Mouse (Mus musculus) hindbrain, embryonic 12.5 days (tissue): ENCODE results near the gene Sema4g. TPM values are rescaled to one million over a fixed set of nuclear protein-coding genes. Genes with fewer than 3 reads are reported as not detected.
A peak's percentile ranks its signal among the peaks of the same experiment; 100 is the strongest.

Source experiments
- ATAC-seq: fragments of 200-750 bp; cut with Nextera tagmentation; 2 replicates; pipeline ENCODE4 v1.8.0; 2017; ENCODE audit warnings: moderate TSS enrichment; ENCODE audit not compliant: low FRiP score
- H3K27ac ChIP-seq: fragments of 300-500 bp; sonication (generic); 2 replicates; pipeline ENCODE4 v1.5.1; 2016; ENCODE audit warnings: mild to moderate bottlenecking
- H3K27me3 ChIP-seq: fragments of 300-500 bp; sonication (generic); 2 replicates; pipeline ENCODE4 v1.6.1; 2016; ENCODE audit warnings: mild to moderate bottlenecking
- H3K36me3 ChIP-seq: fragments of 300-500 bp; sonication (generic); 2 replicates; pipeline ENCODE4 v1.6.1; 2016; ENCODE audit warnings: mild to moderate bottlenecking
- H3K4me1 ChIP-seq: fragments of 300-500 bp; sonication (generic); 2 replicates; pipeline ENCODE4 v1.6.1; 2016
- H3K4me2 ChIP-seq: fragments of 300-500 bp; sonication (generic); replicated peaks from 2 replicates; pipeline ENCODE4 v1.6.1; 2016; ENCODE audit warnings: mild to moderate bottlenecking
- H3K4me3 ChIP-seq: fragments of 300-500 bp; sonication (generic); 2 replicates; pipeline ENCODE4 v1.5.1; 2016; ENCODE audit warnings: mild to moderate bottlenecking
- H3K9ac ChIP-seq: fragments of 300-500 bp; sonication (generic); 2 replicates; pipeline ENCODE4 v1.6.1; 2016; ENCODE audit warnings: mild to moderate bottlenecking, moderate library complexity
- H3K9me3 ChIP-seq: fragments of 300-500 bp; sonication (generic); replicated peaks from 2 replicates; pipeline ENCODE4 v1.6.1; 2016; ENCODE audit warnings: mild to moderate bottlenecking
- WGBS: fragments of 180-500 bp; shearing (Covaris S2); methylation state at CpG from one replicate; pipeline ENCODE4 v1.1.7; 2016; 5-methylcytosine and 5-hydroxymethylcytosine counted together
- polyA plus RNA-seq: library from polyadenylated mRNA; unstranded; fragments of >200 nt; fragmentation: Nextera tagmentation; extraction: Ambion mirVana; gene quantifications from 2 replicates; pipeline ENCODE4 v1.2.1, GENCODE M21; 2016

Gene Sema4g
- polyA plus RNA-seq, 1 experiment from 2014 or later: 11.4 TPM

DNA sequence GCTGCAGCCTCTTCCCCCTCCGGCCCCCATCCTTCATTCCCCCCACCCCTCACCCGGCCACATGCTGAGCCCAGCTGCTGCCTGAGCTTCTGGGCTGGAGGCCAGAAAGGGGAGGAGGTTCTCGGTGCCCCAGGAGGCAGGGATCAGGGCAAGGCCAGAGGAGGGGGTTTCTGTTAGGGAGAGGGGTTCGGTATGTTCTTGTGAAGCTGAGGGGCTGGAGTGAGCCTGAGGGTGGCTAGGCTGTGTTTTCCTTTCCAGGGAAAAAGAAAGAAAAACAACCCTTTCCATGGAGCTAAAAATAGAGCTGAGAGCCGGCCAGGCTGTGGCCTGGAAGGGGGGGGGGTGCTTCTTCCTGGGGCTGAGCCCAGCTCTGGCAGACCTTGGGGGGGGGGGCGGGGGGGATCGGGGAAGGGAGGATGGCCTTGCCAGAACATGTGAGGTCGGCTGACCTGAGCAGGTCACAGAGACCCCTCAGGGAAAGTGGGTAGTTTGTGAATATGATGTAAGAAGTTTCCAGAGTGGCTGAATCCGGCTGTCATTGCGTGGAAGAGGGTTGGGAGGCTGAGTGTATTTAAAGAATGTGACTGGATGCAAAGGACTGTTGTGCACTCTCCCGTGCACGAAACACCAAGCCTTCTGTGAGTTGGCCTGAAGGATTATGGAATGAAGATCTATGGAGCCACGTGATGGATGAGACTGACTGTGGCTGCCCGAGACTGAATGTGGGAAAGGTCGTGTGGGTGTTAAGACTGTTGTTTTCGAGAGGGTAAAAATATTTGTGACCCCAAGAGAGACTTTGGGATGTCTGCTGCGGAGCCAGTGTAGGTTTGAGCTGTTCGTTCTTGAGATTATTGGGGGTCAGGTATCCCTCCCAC is 27.7 kb downstream of the Sema4g start:
- ATAC-seq: peak; percentile 30
- 1% methylated on average over 18 of the region's 18 CpGs for WGBS

GRCm38 (mm10) chr19:45017216-45017771 is 28.4 kb downstream of the Sema4g start:
- peaks cover 7% of the 10 kb centered on the region for H3K36me3 ChIP-seq
- peak overlapping the region; percentile 84 for H3K9ac ChIP-seq
- peak; percentile 74 for ATAC-seq
- H3K9me3 ChIP-seq: no peaks in the 10 kb centered on the region
- peaks cover 4% of the 10 kb centered on the region; the same call in 1 of the 2 replicates for H3K27me3 ChIP-seq
- peak overlapping the region; percentile 60 for H3K4me3 ChIP-seq
- peaks cover 70% of the 10 kb centered on the region for H3K4me1 ChIP-seq
- 0% methylated on average over 17 of the region's 27 CpGs for WGBS
- peak overlapping the region; percentile 91 for H3K4me2 ChIP-seq
- peak overlapping the region; percentile 98 for H3K27ac ChIP-seq

More for the DNA sequence above, 27.7 kb downstream of the Sema4g start:
- Histone ChIP-seq H3K36me3 (peaks cover 12% of the 10 kb centered on the region), H3K4me2 (peak overlapping the region; percentile 91), H3K27ac (peak overlapping the region; percentile 98), H3K27me3 (peaks cover 4% of the 10 kb centered on the region; the same call in 1 of the 2 replicates), H3K4me1 (peaks cover 68% of the 10 kb centered on the region), H3K4me3 (peak overlapping the region; percentile 60), H3K9ac (peak overlapping the region; percentile 59), H3K9me3 (no peaks in the 10 kb centered on the region)

GRCm38 (mm10) chr19:45017909-45018308 is 29.0 kb downstream of the Sema4g start:
- peak overlapping the region; percentile 84 for H3K9ac ChIP-seq
- H3K27ac ChIP-seq: peak overlapping the region; percentile 98
- H3K4me3 ChIP-seq: peak overlapping the region; percentile 60
- peaks cover 4% of the 10 kb centered on the region; the same call in 1 of the 2 replicates for H3K27me3 ChIP-seq
- peaks cover 68% of the 10 kb centered on the region for H3K4me1 ChIP-seq
- ATAC-seq: peak; percentile 70
- peak overlapping the region; percentile 91 for H3K4me2 ChIP-seq
- 1% methylated on average over 45 of the region's 48 CpGs for WGBS
- peaks cover 9% of the 10 kb centered on the region; the same call in 1 of the 2 replicates for H3K36me3 ChIP-seq
- H3K9me3 ChIP-seq: no peaks in the 10 kb centered on the region

GRCm38 (mm10) chr19:45018351-45018831 is 29.5 kb downstream of the Sema4g start:
- peak overlapping the region; percentile 98 for H3K27ac ChIP-seq
- H3K36me3 ChIP-seq: peaks cover 13% of the 10 kb centered on the region
- H3K9ac ChIP-seq: peak overlapping the region; percentile 84
- WGBS: 0% methylated on average over 12 of the region's 13 CpGs
- H3K4me2 ChIP-seq: peak overlapping the region; percentile 91
- peaks cover 68% of the 10 kb centered on the region for H3K4me1 ChIP-seq
- ATAC-seq: peak; percentile 12
- peaks cover 4% of the 10 kb centered on the region; the same call in 1 of the 2 replicates for H3K27me3 ChIP-seq
- peak overlapping the region; percentile 60 for H3K4me3 ChIP-seq
- H3K9me3 ChIP-seq: no peaks in the 10 kb centered on the region

GRCm38 (mm10) chr19:45020348-45020747 is 31.4 kb downstream of the Sema4g start:
- Histone ChIP-seq H3K9me3 (no peaks in the 10 kb centered on the region), H3K4me3 (no peak overlapping the region), H3K4me2 (peak overlapping the region; percentile 21; the same call in 1 of the 2 replicates), H3K27me3 (0 out of 2 replicates have a peak, but pooled peaks cover 2% of the 10 kb centered on the region), H3K36me3 (peaks cover 30% of the 10 kb centered on the region), H3K4me1 (peaks cover 58% of the 10 kb centered on the region), H3K27ac (no peak overlapping the region), H3K9ac (no peak overlapping the region)
- ATAC-seq: no peak
- WGBS: 67% methylated on average over 6 of the region's 6 CpGs

GRCm38 (mm10) chr19:45021362-45021761 is 32.5 kb downstream of the Sema4g start:
- H3K27ac ChIP-seq: no peak overlapping the region
- peaks cover 47% of the 10 kb centered on the region for H3K4me1 ChIP-seq
- 0 out of 2 replicates have a peak overlapping the region, but pooled peaks have one; percentile 27 for H3K9ac ChIP-seq

DNA sequence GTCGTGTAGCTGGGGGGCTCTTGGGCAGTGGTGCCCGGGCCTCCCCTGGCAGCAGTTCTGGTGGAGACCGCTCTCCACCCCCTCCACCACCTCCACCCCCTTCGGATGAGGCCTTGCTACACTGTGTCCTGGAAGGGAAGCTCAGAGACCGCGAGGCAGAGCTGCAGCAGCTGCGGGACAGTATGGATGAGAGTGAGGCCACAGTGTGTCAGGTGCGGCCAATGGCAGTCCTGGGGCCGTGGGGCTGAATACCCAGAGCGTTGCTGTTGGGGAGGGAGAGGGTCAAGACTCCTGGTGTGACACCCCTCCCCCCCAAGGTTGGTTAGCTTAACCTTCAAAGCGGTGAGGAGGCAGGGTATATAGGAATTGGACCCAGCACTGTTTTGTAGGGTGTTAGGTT is 35.1 kb downstream of the Sema4g start:
- H3K9ac ChIP-seq: no peak overlapping the region
- H3K4me2 ChIP-seq: no peak overlapping the region
- no peak overlapping the region for H3K27ac ChIP-seq
- no peak for ATAC-seq
- H3K9me3 ChIP-seq: no peaks in the 10 kb centered on the region
- no peaks in the 10 kb centered on the region for H3K27me3 ChIP-seq
- 77% methylated on average over 11 of the region's 11 CpGs for WGBS
- peaks cover 56% of the 10 kb centered on the region for H3K36me3 ChIP-seq
- no peak overlapping the region for H3K4me3 ChIP-seq
- H3K4me1 ChIP-seq: peaks cover 39% of the 10 kb centered on the region

More at GRCm38 (mm10) chr19:45021362-45021761, 32.5 kb downstream of the Sema4g start:
- 89% methylated on average over 15 of the region's 15 CpGs for WGBS
- Histone ChIP-seq H3K36me3 (peaks cover 40% of the 10 kb centered on the region), H3K4me2 (peak overlapping the region; percentile 21; the same call in 1 of the 2 replicates), H3K4me3 (0 out of 2 replicates have a peak overlapping the region, but pooled peaks have one; percentile 3), H3K9me3 (no peaks in the 10 kb centered on the region), H3K27me3 (no peaks in the 10 kb centered on the region)
- ATAC-seq: no peak

DNA sequence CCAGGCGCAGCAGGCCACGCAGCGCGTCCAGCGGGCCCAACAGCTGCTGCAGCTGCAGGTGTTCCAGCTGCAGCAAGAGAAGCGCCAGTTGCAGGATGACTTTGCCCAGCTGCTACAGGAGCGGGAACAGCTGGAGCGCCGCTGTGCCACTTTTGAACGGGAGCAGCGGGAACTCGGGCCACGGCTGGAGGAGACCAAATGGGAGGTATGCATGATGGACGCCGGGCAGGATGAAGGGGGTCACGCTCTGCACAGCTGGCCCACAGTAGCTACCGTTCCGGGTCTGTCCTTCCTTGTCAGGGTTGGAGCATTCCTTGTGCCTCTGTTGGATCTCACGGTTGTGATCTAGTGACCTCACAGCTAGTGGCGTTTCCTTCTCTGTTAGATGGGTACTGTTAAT is 35.9 kb downstream of the Sema4g start:
- Histone ChIP-seq H3K27me3 (no peaks in the 10 kb centered on the region), H3K27ac (no peak overlapping the region), H3K4me1 (peaks cover 32% of the 10 kb centered on the region), H3K9me3 (no peaks in the 10 kb centered on the region), H3K9ac (no peak overlapping the region), H3K36me3 (peaks cover 56% of the 10 kb centered on the region), H3K4me3 (no peak overlapping the region), H3K4me2 (no peak overlapping the region)
- no peak for ATAC-seq
- WGBS: 84% methylated on average over 20 of the region's 20 CpGs

GRCm38 (mm10) chr19:45025937-45026568 is 37.2 kb downstream of the Sema4g start:
- no peaks in the 10 kb centered on the region for H3K9me3 ChIP-seq
- H3K4me3 ChIP-seq: no peak overlapping the region
- H3K4me2 ChIP-seq: no peak overlapping the region
- H3K36me3 ChIP-seq: peaks cover 56% of the 10 kb centered on the region
- H3K27me3 ChIP-seq: no peaks in the 10 kb centered on the region
- no peak overlapping the region for H3K27ac ChIP-seq
- peaks cover 23% of the 10 kb centered on the region for H3K4me1 ChIP-seq
- no peak for ATAC-seq
- WGBS: 92% methylated on average over 37 of the region's 37 CpGs
- no peak overlapping the region for H3K9ac ChIP-seq

DNA sequence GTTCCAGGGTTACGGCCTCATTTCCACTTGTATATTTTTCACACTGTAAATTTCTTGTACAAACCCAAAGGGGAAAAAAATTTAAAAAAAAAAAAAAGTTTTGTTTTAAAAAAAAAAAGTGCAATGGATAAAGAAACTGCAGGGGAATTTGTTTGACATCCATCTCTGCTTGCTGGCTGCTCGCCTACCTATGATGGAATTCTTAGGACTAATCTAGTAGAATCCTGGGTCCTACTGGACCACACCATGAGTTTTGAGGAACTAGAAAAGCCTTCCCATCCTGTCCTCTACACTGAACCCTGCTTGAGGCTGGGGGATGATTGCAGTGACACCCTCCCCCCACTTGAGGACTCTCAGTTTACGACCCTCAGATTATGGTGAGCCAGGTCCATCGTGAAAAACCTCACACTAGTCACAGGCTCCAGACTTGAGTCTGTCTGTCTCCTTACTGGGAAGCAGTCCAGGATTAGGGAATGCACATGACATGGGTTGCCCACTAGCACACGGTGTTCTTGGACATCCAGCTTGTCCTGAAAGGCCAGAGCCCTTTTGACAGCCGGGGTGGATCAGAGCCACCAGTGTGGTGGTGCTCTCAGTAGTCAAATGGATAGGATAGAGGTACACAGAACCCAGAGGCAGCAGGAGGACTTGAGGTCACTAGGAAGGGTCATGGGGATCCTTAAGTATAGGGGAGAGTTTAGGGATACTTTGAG is 38.2 kb downstream of the Sema4g start:
- no peaks in the 10 kb centered on the region for H3K27me3 ChIP-seq
- WGBS: 86% methylated on average over 6 of the region's 6 CpGs
- H3K4me1 ChIP-seq: peaks cover 21% of the 10 kb centered on the region

DNA sequence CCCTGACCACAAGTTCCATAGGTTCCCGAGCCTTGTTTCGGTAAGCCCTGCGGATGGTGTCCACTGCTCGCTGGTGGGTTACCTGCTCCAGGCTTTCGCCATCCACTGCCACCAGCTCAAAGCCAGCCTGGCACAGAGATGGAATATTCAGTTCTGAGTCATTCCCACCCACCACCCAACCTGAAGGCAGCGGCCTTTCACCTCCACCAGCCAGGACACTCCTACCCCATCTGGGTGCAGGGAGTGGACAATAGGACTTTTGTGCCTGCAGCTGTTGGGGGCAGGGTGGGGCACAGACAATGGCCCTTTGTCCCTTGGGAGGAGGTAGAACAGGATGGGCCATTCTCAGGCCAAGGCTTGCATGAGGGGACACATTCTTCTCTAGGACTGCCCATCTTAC is 38.9 kb downstream of the Sema4g start:
- H3K27me3 ChIP-seq: no peaks in the 10 kb centered on the region
- 82% methylated on average over 6 of the region's 6 CpGs for WGBS
- no peak overlapping the region for H3K4me2 ChIP-seq
- H3K9ac ChIP-seq: no peak overlapping the region
- H3K36me3 ChIP-seq: peaks cover 47% of the 10 kb centered on the region
- peaks cover 27% of the 10 kb centered on the region for H3K4me1 ChIP-seq
- no peak overlapping the region for H3K4me3 ChIP-seq
- H3K9me3 ChIP-seq: no peaks in the 10 kb centered on the region
- no peak for ATAC-seq
- H3K27ac ChIP-seq: no peak overlapping the region

More for the DNA sequence above, 38.2 kb downstream of the Sema4g start:
- Histone ChIP-seq H3K9ac (no peak overlapping the region), H3K27ac (0 out of 2 replicates have a peak overlapping the region, but pooled peaks have one; percentile 19), H3K36me3 (peaks cover 49% of the 10 kb centered on the region), H3K4me3 (no peak overlapping the region), H3K4me2 (no peak overlapping the region), H3K9me3 (no peaks in the 10 kb centered on the region)
- no peak for ATAC-seq
